8 mouse cellular contexts compared by ENCODE assay signal in genomic region chrX:75475182-75475644, GRCm38 (mm10). TPM values are rescaled to one million over a fixed set of nuclear protein-coding genes. Genes with fewer than 3 reads are reported as not detected.
DNase-seq lines count a peak whose midpoint lies in the region; ATAC-seq lines count a peak whose summit lies in the region.
"Not testable (repeated sequence)": the region's sequence is repeated elsewhere in the genome, so short reads cannot be mapped to it uniquely, and the experiment has no call there.

No protein-coding gene starts in this region.

- ATAC-seq in intestine, embryonic 15.5 days, result peak; percentile 89
- peak; percentile 100 for ATAC-seq in megakaryocyte progenitor cell, adult 5-6 weeks (replicated peaks; ENCODE audit: poor library complexity)

- peak; percentile 67 for DNase-seq in adrenal gland, postnatal 10 days
- DNase-seq in embryo, embryonic 9.5 days (ENCODE audit: extremely low spot score), result peak; percentile 72
- DNase-seq in gastrocnemius, postnatal 4 days (ENCODE audit: low spot score in 2 of 2), result peak; percentile 37 to 43
- peak; percentile 33 to 60 for DNase-seq in left cerebral cortex, postnatal 14 days (ENCODE audit: low spot score in 2 of 2)
- DNase-seq in right cerebral cortex, postnatal 25 days, result peak; percentile 58
- peak; percentile 33 to 67 for DNase-seq in urinary bladder, postnatal 4 days (ENCODE audit: low spot score in 2 of 2)

- intact Hi-C loops in left cerebral cortex, postnatal 14 days (cut with DNase I), result not testable (repeated sequence)

- peak overlapping the region; percentile 36 for H3K4me3 ChIP-seq in intestine, embryonic 15.5 days (replicated peaks)

- H3K36me3 ChIP-seq in intestine, embryonic 15.5 days, result not testable (repeated sequence)

- H3K9me3 ChIP-seq in intestine, embryonic 15.5 days, result not testable (repeated sequence)

- H3K27ac ChIP-seq in intestine, embryonic 15.5 days, result not testable (repeated sequence)

- H3K27me3 ChIP-seq in intestine, embryonic 15.5 days (replicated peaks), result not testable (repeated sequence)

- not testable (repeated sequence) for H3K4me1 ChIP-seq in intestine, embryonic 15.5 days (replicated peaks)

- H3K4me2 ChIP-seq in intestine, embryonic 15.5 days (replicated peaks), result peak overlapping the region; percentile 58

- peak overlapping the region; percentile 36 for H3K9ac ChIP-seq in intestine, embryonic 15.5 days

- WGBS in intestine, embryonic 15.5 days, result 21% methylated on average over 37 of the region's 37 CpGs

RNA-seq across cellular contexts. Expression of gene Vbp1, which starts 38.9 kb away (rescaled TPM):
- total RNA-seq in adrenal gland, postnatal 10 days (2021), result 10 to 100 TPM; 41.0 to 47.3 TPM
- 10 to 100 TPM; 49.1 to 50.5 TPM for total RNA-seq in gastrocnemius, postnatal 4 days (2021)
- 138 and 166 TPM in 2 replicates for polyA plus RNA-seq in intestine, embryonic 15.5 days (2015; fragmentation: Nextera tagmentation; extraction: Ambion mirVana)
- 10 to 100 TPM; 71.3 to 75.2 TPM for total RNA-seq in left cerebral cortex, postnatal 14 days (2021)
- total RNA-seq in megakaryocyte progenitor cell, adult 5-6 weeks (2015), result 121 and 131 TPM in 2 replicates
- total RNA-seq in megakaryocyte progenitor cell, adult 5-6 weeks (2017), result 144 and 152 TPM in 2 replicates

RNA-seq across cellular contexts. Expression of gene Brcc3, which starts 58.8 kb away (rescaled TPM):
- total RNA-seq in adrenal gland, postnatal 10 days (2021), result 10 to 100 TPM; 22.6 to 29.7 TPM
- 10 to 100 TPM; 18.0 to 19.8 TPM for total RNA-seq in gastrocnemius, postnatal 4 days (2021)
- 70.5 and 72.3 TPM in 2 replicates for polyA plus RNA-seq in intestine, embryonic 15.5 days (2015; fragmentation: Nextera tagmentation; extraction: Ambion mirVana)
- 10 to 100 TPM; 34.0 to 41.9 TPM for total RNA-seq in left cerebral cortex, postnatal 14 days (2021)
- total RNA-seq in megakaryocyte progenitor cell, adult 5-6 weeks (2015), result 50.3 and 50.4 TPM in 2 replicates
- 35.0 and 40.9 TPM in 2 replicates for total RNA-seq in megakaryocyte progenitor cell, adult 5-6 weeks (2017)

RNA-seq across cellular contexts. Expression of gene Mtcp1, which starts 58.8 kb away (rescaled TPM):
- 10 to 100 TPM in 1 of 2 experiments, 1 to 10 TPM in 1; 6.1 to 11.4 TPM for total RNA-seq in adrenal gland, postnatal 10 days (2021)
- total RNA-seq in gastrocnemius, postnatal 4 days (2021), result 1 to 10 TPM; 6.5 to 6.7 TPM
- 7.5 and 8.0 TPM in 2 replicates for polyA plus RNA-seq in intestine, embryonic 15.5 days (2015; fragmentation: Nextera tagmentation; extraction: Ambion mirVana)
- total RNA-seq in left cerebral cortex, postnatal 14 days (2021), result 1 to 10 TPM; 5.6 to 7.9 TPM
- total RNA-seq in megakaryocyte progenitor cell, adult 5-6 weeks (2015), result 6.0 and 6.4 TPM in 2 replicates
- total RNA-seq in megakaryocyte progenitor cell, adult 5-6 weeks (2017), result 6.9 and 8.0 TPM in 2 replicates

RNA-seq across cellular contexts. Expression of gene Cmc4, which starts 58.8 kb away (rescaled TPM):
- 10 to 100 TPM in 1 of 2 experiments, 1 to 10 TPM in 1; 8.5 to 12.3 TPM for total RNA-seq in adrenal gland, postnatal 10 days (2021)
- 1 to 10 TPM; 7.5 to 7.7 TPM for total RNA-seq in gastrocnemius, postnatal 4 days (2021)
- polyA plus RNA-seq in intestine, embryonic 15.5 days (2015; fragmentation: Nextera tagmentation; extraction: Ambion mirVana), result 19.4 and 22.1 TPM in 2 replicates
- total RNA-seq in left cerebral cortex, postnatal 14 days (2021), result 10 to 100 TPM; 10.5 to 12.2 TPM
- total RNA-seq in megakaryocyte progenitor cell, adult 5-6 weeks (2015), result 24.5 and 27.3 TPM in 2 replicates
- total RNA-seq in megakaryocyte progenitor cell, adult 5-6 weeks (2017), result 7.0 and 7.7 TPM in 2 replicates
